Mouse (Mus musculus) CD4-positive, CD25-positive, alpha-beta regulatory T cell, adult 2 months (primary cell): ENCODE data around the gene Strbp.
"Not testable (repeated sequence)": the region's sequence is repeated elsewhere in the genome, so short reads cannot be mapped to it uniquely, and the experiment has no call there.

ENCODE experiments used
- DNase-seq: peaks from one replicate; pipeline ENCODE4 v3.0.0-alpha.2; 2012; ENCODE audit warnings: low read depth, low spot score

Strbp gene

GRCm38 (mm10) chr2:37529397-37529796 is 174.3 kb downstream of the Strbp start:
- DNase-seq = no peak

- DNase-seq = no peak
Measured at GRCm38 (mm10) chr2:37527587-37527986, 176.1 kb downstream of the Strbp start.

GRCm38 (mm10) chr2:37519286-37519640 is 184.4 kb downstream of the Strbp start:
- no peak for DNase-seq

GRCm38 (mm10) chr2:37518561-37519285 is 184.9 kb downstream of the Strbp start:
- no peak for DNase-seq

GRCm38 (mm10) chr2:37516922-37517462 is 186.7 kb downstream of the Strbp start:
- no peak for DNase-seq

GRCm38 (mm10) chr2:37516030-37516710 is 187.5 kb downstream of the Strbp start, which contains the start of gene Gpr21:
Gpr21 (plus strand) TSS chr2:37516332.
- no peak for DNase-seq

GRCm38 (mm10) chr2:37511134-37511901 is 192.3 kb downstream of the Strbp start:
- no peak for DNase-seq

- not testable (repeated sequence) for DNase-seq
Measured at GRCm38 (mm10) chr2:37505856-37506255, 197.8 kb downstream of the Strbp start.

- DNase-seq = no peak
Measured at GRCm38 (mm10) chr2:37497321-37497720, 206.3 kb downstream of the Strbp start.

- DNase-seq = no peak
Measured at GRCm38 (mm10) chr2:37488956-37489355, 214.7 kb downstream of the Strbp start.

GRCm38 (mm10) chr2:37486408-37486807 is 217.3 kb downstream of the Strbp start:
- no peak for DNase-seq

GRCm38 (mm10) chr2:37485370-37485769 is 218.3 kb downstream of the Strbp start:
- peak; percentile 73 for DNase-seq

- no peak for DNase-seq
Measured at GRCm38 (mm10) chr2:37484165-37484564, 219.5 kb downstream of the Strbp start.

- DNase-seq = no peak
Measured at GRCm38 (mm10) chr2:37480039-37480438, 223.6 kb downstream of the Strbp start.

- DNase-seq = no peak
Measured at GRCm38 (mm10) chr2:37479559-37479958, 224.1 kb downstream of the Strbp start.

- DNase-seq = no peak
Measured at GRCm38 (mm10) chr2:37466266-37466665, 237.4 kb downstream of the Strbp start.

- DNase-seq = no peak
Measured at GRCm38 (mm10) chr2:37460707-37461106, 243.0 kb downstream of the Strbp start.

- DNase-seq = no peak
Measured at GRCm38 (mm10) chr2:37452376-37452760, 251.3 kb downstream of the Strbp start.

- peak; percentile 97 for DNase-seq
Measured at GRCm38 (mm10) chr2:37451667-37452375, 251.8 kb downstream of the Strbp start.

- DNase-seq = peak; percentile 93
Measured at GRCm38 (mm10) chr2:37442611-37443591, 260.8 kb downstream of the Strbp start, which contains the start of the genes Zbtb26, Zbtb6 and Rabgap1. Zbtb26 (minus strand) TSS chr2:37443135. Zbtb6 (minus strand) TSS chr2:37443171. Rabgap1 (plus strand) TSS chr2:37443279.
